Comparison of ENCODE assay signal across 8 mouse cellular contexts in genomic region chr9:72491559-72492193, GRCm38 (mm10). TPM values are rescaled to one million over a fixed set of nuclear protein-coding genes. Genes with fewer than 3 reads are reported as not detected.
DNase-seq lines count a peak whose midpoint lies in the region; ATAC-seq lines count a peak whose summit lies in the region.

No protein-coding gene starts in this region.

- peak; percentile 94 for DNase-seq in 3T3-L1 (ENCODE audit: low read depth, low spot score)
- DNase-seq in adrenal gland, postnatal 4 days (ENCODE audit: low spot score in 2 of 2) = peak; percentile 83 to 87
- DNase-seq in embryonic facial prominence, embryonic 14.5 days (ENCODE audit: low spot score) = peak; percentile 93
- DNase-seq in heart, adult 9 months (ENCODE audit: low spot score in 2 of 2) = peak; percentile 90
- peak; percentile 65 to 84 for DNase-seq in monocyte, adult 2 months (ENCODE audit: low read depth in 1 of 2, low spot score in 2 of 2)
- DNase-seq in spleen, postnatal 36 days (ENCODE audit: low spot score in 2 of 2) = peak; percentile 92 to 93

- under 1% methylated on average over 32 of the region's 32 CpGs for WGBS in embryonic facial prominence, embryonic 14.5 days
- under 1% methylated on average over 30 of the region's 32 CpGs for WGBS in kidney, embryonic 14.5 days
- under 1% methylated on average over 32 of the region's 32 CpGs for WGBS in limb, embryonic 15.5 days

- peak; percentile 99 for ATAC-seq in embryonic facial prominence, embryonic 14.5 days (ENCODE audit: low read depth)
- peak; percentile 97 for ATAC-seq in kidney, embryonic 14.5 days (ENCODE audit: low FRiP score, low TSS enrichment)
- peak; percentile 90 for ATAC-seq in limb, embryonic 15.5 days (ENCODE audit: insufficient number of reproducible peaks, low FRiP score, low TSS enrichment, low read depth)

- H3K4me3 ChIP-seq in embryonic facial prominence, embryonic 14.5 days (ENCODE audit: low read depth, low read length) = peak overlapping the region; percentile 64
- peak overlapping the region; percentile 79 for H3K4me3 ChIP-seq in kidney, embryonic 14.5 days (ENCODE audit: low read length)
- H3K4me3 ChIP-seq in limb, embryonic 15.5 days = peak overlapping the region; percentile 61

- peak overlapping the region; percentile 75 for H3K9ac ChIP-seq in embryonic facial prominence, embryonic 14.5 days (ENCODE audit: low read depth, low read length)
- peak overlapping the region; percentile 77 for H3K9ac ChIP-seq in kidney, embryonic 14.5 days (ENCODE audit: low read depth, low read length)
- H3K9ac ChIP-seq in limb, embryonic 15.5 days = peak overlapping the region; percentile 35

- peak overlapping the region; percentile 80 for H3K27ac ChIP-seq in embryonic facial prominence, embryonic 14.5 days (replicated peaks; ENCODE audit: low read depth, low read length)
- peak overlapping the region; percentile 74 for H3K27ac ChIP-seq in kidney, embryonic 14.5 days (ENCODE audit: low read depth, low read length)
- peak overlapping the region; percentile 78 for H3K27ac ChIP-seq in limb, embryonic 15.5 days

- H3K27me3 ChIP-seq in embryonic facial prominence, embryonic 14.5 days (replicated peaks; ENCODE audit: control insufficient read depth, insufficient read depth, low read length) = no peaks in the 10 kb centered on the region
- no peaks in the 10 kb centered on the region for H3K27me3 ChIP-seq in kidney, embryonic 14.5 days (ENCODE audit: control insufficient read depth, insufficient read depth, low read length)
- H3K27me3 ChIP-seq in limb, embryonic 15.5 days = no peaks in the 10 kb centered on the region

- H3K4me2 ChIP-seq in embryonic facial prominence, embryonic 14.5 days (ENCODE audit: low read depth, low read length) = peak overlapping the region; percentile 73
- H3K4me2 ChIP-seq in kidney, embryonic 14.5 days (replicated peaks; ENCODE audit: low read depth, low read length) = peak overlapping the region; percentile 68
- peak overlapping the region; percentile 72 for H3K4me2 ChIP-seq in limb, embryonic 15.5 days

- peaks cover 5% of the 10 kb centered on the region for H3K4me1 ChIP-seq in embryonic facial prominence, embryonic 14.5 days (ENCODE audit: control insufficient read depth, insufficient read depth, low read length)
- peaks cover 10% of the 10 kb centered on the region; the same call in 1 of the 2 replicates for H3K4me1 ChIP-seq in kidney, embryonic 14.5 days (ENCODE audit: control insufficient read depth, insufficient read depth, low read length)
- peaks cover 11% of the 10 kb centered on the region for H3K4me1 ChIP-seq in limb, embryonic 15.5 days

- H3K36me3 ChIP-seq in embryonic facial prominence, embryonic 14.5 days (ENCODE audit: control insufficient read depth, insufficient read depth, low read length) = peaks cover 9% of the 10 kb centered on the region; the same call in 1 of the 2 replicates
- H3K36me3 ChIP-seq in kidney, embryonic 14.5 days (ENCODE audit: control insufficient read depth, insufficient read depth, low read length) = peaks cover 5% of the 10 kb centered on the region; the same call in 1 of the 2 replicates
- peaks cover 3% of the 10 kb centered on the region; the same call in 1 of the 2 replicates for H3K36me3 ChIP-seq in limb, embryonic 15.5 days

- no peaks in the 10 kb centered on the region for H3K9me3 ChIP-seq in embryonic facial prominence, embryonic 14.5 days (ENCODE audit: control insufficient read depth, low read length)
- no peaks in the 10 kb centered on the region for H3K9me3 ChIP-seq in kidney, embryonic 14.5 days (ENCODE audit: control insufficient read depth, low read length)
- no peaks in the 10 kb centered on the region for H3K9me3 ChIP-seq in limb, embryonic 15.5 days

RNA-seq across cellular contexts. Expression of gene Tex9, which starts 0.3 kb away (rescaled TPM):
- 10 to 100 TPM; 18.2 to 18.5 TPM for total RNA-seq in adrenal gland, postnatal 4 days (2021)
- polyA plus RNA-seq in embryonic facial prominence, embryonic 14.5 days (2014; fragmentation: Nextera tagmentation; extraction: Ambion mirVana) = 22.1 and 24.6 TPM in 2 replicates
- 48.5 and 48.9 TPM in 2 replicates for polyA plus RNA-seq in kidney, embryonic 14.5 days (2014; fragmentation: Nextera tagmentation; extraction: Ambion mirVana)
- polyA plus RNA-seq in limb, embryonic 15.5 days (2015; fragmentation: Nextera tagmentation; extraction: Ambion mirVana) = 22.0 and 24.0 TPM in 2 replicates

RNA-seq across cellular contexts. Expression of gene Rfx7, which starts 40.4 kb away (rescaled TPM):
- total RNA-seq in adrenal gland, postnatal 4 days (2021) = 10 to 100 TPM; 37.1 to 38.0 TPM
- 12.6 and 13.9 TPM in 2 replicates for polyA plus RNA-seq in embryonic facial prominence, embryonic 14.5 days (2014; fragmentation: Nextera tagmentation; extraction: Ambion mirVana)
- polyA plus RNA-seq in kidney, embryonic 14.5 days (2014; fragmentation: Nextera tagmentation; extraction: Ambion mirVana) = 20.3 and 24.2 TPM in 2 replicates
- polyA plus RNA-seq in limb, embryonic 15.5 days (2015; fragmentation: Nextera tagmentation; extraction: Ambion mirVana) = 7.7 and 8.2 TPM in 2 replicates

RNA-seq across cellular contexts. Expression of gene Mns1, which starts 53.9 kb away (rescaled TPM):
- total RNA-seq in adrenal gland, postnatal 4 days (2021) = 1 to 10 TPM; 4.7 to 5.0 TPM
- 22.7 and 24.3 TPM in 2 replicates for polyA plus RNA-seq in embryonic facial prominence, embryonic 14.5 days (2014; fragmentation: Nextera tagmentation; extraction: Ambion mirVana)
- polyA plus RNA-seq in kidney, embryonic 14.5 days (2014; fragmentation: Nextera tagmentation; extraction: Ambion mirVana) = 37.4 and 42.3 TPM in 2 replicates
- 18.7 and 18.9 TPM in 2 replicates for polyA plus RNA-seq in limb, embryonic 15.5 days (2015; fragmentation: Nextera tagmentation; extraction: Ambion mirVana)

Comparison
In these comparisons a context has a peak if more than half of its experiments do, and no peak if none do; other contexts are left out.
1. Peak in every context shown above with its lines: DNase-seq, ATAC-seq, H3K4me3 ChIP-seq and H3K27ac ChIP-seq.